Mouse (Mus musculus): ENCODE data around the gene Ppm1h. TPM values are rescaled to one million over a fixed set of nuclear protein-coding genes. Genes with fewer than 3 reads are reported as not detected.

Ppm1h gene
- polyA plus RNA-seq, 1 experiment from 2014 or later = 33.4 TPM

DNA sequence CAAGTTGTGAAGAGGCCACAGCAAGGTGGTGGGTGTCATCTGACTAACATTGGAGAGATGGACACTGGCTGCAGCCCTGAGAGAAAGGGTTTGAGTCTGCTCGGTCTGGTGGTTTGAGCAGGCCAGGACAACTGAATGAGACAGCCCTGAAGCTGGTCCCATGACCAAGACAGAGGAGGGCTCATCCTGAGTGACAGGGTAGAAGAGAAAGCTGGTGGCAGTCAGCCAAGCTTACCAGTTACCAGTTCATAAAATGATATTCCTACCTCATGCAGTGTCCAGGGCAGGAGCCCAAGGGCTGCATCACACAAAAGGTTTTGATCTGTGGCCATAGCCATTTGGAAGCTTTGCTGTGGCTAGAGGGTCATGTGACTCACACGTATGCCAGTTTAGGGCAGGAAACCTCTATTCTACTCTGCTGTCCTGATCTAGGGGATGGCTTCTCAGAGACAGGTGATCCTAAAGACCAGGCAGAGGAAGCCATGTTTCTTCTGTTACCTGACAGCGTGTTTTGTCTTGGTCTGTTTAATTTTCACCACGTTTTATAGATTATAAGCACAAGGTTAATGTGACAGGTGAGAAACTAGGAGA, 69.9 kb downstream of the Ppm1h start:
- Histone ChIP-seq H3K4me2 (no peak overlapping the region), H3K36me3 (no peaks in the 10 kb centered on the region), H3K27ac (replicated peaks) (no peak overlapping the region), H3K9me3 (0 out of 2 replicates have a peak, but pooled peaks cover 5% of the 10 kb centered on the region), H3K4me3 (no peak overlapping the region), H3K4me1 (replicated peaks) (peaks cover 3% of the 10 kb centered on the region), H3K9ac (no peak overlapping the region), H3K27me3 (no peaks in the 10 kb centered on the region)
- ATAC-seq (ENCODE audit: low read depth) = no peak
- WGBS = 77% methylated on average over 4 of the region's 4 CpGs

DNA sequence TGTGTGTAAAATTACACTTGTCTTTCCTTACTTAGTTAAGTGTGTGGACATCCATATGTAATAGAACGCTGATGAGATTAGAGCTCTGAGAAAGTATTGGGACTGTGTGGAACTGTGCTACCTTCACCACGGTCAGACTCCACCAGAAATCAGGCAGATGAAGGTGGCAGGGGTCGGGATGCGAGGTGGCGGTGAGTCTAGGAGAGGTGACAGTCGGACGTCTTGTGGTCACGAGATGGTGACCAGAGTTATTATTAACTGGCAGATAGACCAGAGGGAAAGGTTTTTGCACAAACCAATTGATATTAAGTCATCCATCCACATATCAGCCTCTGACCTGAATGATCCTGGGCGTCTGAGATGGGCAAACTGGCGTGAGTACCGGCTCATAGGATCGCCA, 70.5 kb downstream of the Ppm1h start:
- Histone ChIP-seq H3K36me3 (no peaks in the 10 kb centered on the region), H3K27ac (replicated peaks) (no peak overlapping the region), H3K4me3 (no peak overlapping the region), H3K27me3 (no peaks in the 10 kb centered on the region), H3K9me3 (0 out of 2 replicates have a peak, but pooled peaks cover 5% of the 10 kb centered on the region), H3K4me2 (no peak overlapping the region), H3K4me1 (replicated peaks) (peaks cover 9% of the 10 kb centered on the region), H3K9ac (no peak overlapping the region)
- 89% methylated on average over 12 of the region's 12 CpGs for WGBS
- no peak for ATAC-seq (ENCODE audit: low read depth)

DNA sequence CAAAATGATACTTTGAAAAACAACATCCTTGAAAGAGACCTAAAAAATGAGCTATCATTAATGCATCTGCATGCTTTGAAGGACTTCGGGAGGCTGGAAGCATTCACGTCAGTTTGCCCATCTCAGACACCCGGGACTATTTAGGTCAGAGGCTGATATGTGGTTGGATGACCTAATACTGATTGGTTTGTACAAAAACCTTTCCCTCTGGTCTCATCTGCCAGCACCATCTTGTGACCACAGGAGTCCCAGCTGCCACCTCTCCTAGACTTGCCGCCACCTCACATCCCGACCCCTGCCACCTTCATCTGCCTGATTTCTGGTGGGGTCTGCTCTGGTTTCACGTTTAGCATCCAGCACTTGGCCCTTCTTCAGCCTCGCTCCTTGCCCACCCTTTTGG, 71.3 kb downstream of the Ppm1h start:
- WGBS = 89% methylated on average over 7 of the region's 7 CpGs
- 0 out of 2 replicates have a peak, but pooled peaks cover 5% of the 10 kb centered on the region for H3K9me3 ChIP-seq
- no peak overlapping the region for H3K4me3 ChIP-seq
- peaks cover 13% of the 10 kb centered on the region for H3K4me1 ChIP-seq (replicated peaks)
- no peak for ATAC-seq (ENCODE audit: low read depth)
- no peak overlapping the region for H3K27ac ChIP-seq (replicated peaks)
- H3K36me3 ChIP-seq = no peaks in the 10 kb centered on the region
- H3K27me3 ChIP-seq = no peaks in the 10 kb centered on the region
- H3K4me2 ChIP-seq = no peak overlapping the region
- no peak overlapping the region for H3K9ac ChIP-seq

DNA sequence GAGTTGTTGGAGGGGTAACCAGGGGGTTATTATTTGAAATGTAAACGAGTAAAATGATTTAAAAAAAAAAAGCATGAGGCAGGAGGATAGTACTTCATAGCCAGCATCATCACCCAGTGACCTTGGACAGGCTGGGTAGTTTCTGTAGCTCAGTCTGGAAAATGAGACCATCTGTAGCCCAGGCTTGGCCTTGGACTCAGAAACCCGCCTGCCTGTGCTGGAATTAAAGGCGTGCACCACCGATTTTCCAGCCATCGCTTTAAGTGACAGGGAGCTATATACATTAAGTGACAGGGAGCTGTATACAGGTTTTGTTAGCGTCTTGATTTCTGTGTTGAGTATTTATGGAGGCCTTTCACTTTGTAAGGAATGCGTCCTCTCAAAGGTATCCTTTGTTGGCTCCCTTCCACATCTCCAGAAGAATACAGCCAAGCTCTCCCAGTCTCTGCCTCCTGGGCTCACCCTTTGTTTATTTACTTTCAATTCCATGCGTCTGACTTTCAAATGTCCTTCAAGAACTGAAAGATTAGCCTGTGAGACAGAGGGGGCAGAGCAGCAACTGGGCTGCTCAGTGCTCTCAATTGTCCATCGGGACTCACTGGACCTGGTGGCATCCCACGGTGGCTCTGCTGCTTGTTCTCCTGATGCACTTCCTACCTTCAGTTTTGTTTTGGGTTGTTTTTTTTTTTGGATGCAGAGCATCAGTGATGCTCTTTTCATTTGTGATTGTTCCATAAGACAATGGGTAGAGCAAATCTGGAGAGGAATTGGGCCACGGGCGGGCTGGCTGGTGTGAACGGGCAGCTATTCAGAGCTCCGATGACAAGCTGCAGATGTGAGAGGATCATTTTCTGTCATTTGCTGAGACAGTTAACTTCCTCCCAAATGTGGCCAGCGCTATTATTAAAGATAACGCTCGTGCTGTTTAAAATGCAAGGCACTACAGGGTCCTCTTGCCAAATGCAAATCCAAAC, 74.7 kb downstream of the Ppm1h start:
- H3K27me3 ChIP-seq = no peaks in the 10 kb centered on the region
- H3K9me3 ChIP-seq = 0 out of 2 replicates have a peak, but pooled peaks cover 5% of the 10 kb centered on the region
- H3K27ac ChIP-seq (replicated peaks) = no peak overlapping the region
- H3K4me3 ChIP-seq = no peak overlapping the region
- H3K36me3 ChIP-seq = no peaks in the 10 kb centered on the region
- ATAC-seq (ENCODE audit: low read depth) = 0 out of 2 replicates have a peak, but pooled peaks have one; percentile 32
- peak overlapping the region; percentile 9; the same call in 1 of the 2 replicates for H3K4me2 ChIP-seq
- WGBS = 26% methylated on average over 17 of the region's 17 CpGs
- no peak overlapping the region for H3K9ac ChIP-seq
- H3K4me1 ChIP-seq (replicated peaks) = peaks cover 18% of the 10 kb centered on the region

DNA sequence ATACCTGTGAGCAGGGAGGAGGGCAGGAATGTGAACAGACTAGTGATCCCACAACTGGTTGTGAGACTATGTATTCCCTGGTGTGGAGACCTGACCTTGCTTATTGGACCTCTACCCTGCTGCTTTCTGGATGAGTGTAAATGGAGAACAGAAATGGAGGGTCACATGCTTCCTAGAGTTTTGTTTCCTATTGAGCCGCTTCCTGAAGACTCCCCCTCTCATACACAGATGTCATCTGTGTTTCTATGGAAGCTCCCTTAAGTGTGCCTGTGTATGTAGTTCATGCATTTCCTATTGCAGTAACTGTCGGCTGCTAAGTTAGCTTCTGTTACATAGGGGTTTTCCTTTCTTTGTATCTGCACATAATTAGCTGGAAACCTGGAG, 75.4 kb downstream of the Ppm1h start:
- ATAC-seq (ENCODE audit: low read depth) = no peak
- H3K4me1 ChIP-seq (replicated peaks) = peaks cover 18% of the 10 kb centered on the region
- H3K4me3 ChIP-seq = no peak overlapping the region
- H3K9me3 ChIP-seq = 0 out of 2 replicates have a peak, but pooled peaks cover 5% of the 10 kb centered on the region
- H3K36me3 ChIP-seq = no peaks in the 10 kb centered on the region
- H3K27me3 ChIP-seq = no peaks in the 10 kb centered on the region
- WGBS = 53% methylated on average over 2 of the region's 2 CpGs
- no peak overlapping the region for H3K9ac ChIP-seq
- H3K4me2 ChIP-seq = 0 out of 2 replicates have a peak overlapping the region, but pooled peaks have one; percentile 9
- H3K27ac ChIP-seq (replicated peaks) = no peak overlapping the region

DNA sequence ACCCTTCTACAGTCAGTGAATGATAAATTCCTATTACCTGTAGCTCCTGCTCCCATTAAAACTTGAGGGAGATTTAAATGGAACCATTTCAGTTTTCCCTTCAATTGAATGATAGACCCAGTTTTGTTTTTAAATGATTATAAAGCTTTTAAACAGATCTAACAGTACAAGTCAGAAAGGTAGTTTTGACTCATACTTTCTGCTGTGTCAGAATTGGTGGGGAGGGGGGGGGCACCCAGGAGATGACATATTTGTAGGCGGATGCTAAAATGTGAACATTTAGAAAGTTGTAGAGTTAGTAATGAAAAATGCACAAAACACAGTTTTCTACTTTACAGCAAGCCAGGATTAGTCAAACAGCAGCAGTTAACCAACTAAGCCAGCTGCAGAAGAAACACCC, 76.4 kb downstream of the Ppm1h start:
- no peak overlapping the region for H3K27ac ChIP-seq (replicated peaks)
- no peak overlapping the region for H3K9ac ChIP-seq
- WGBS = 95% methylated on average over 1 of the region's 1 CpGs
- H3K27me3 ChIP-seq = no peaks in the 10 kb centered on the region
- no peaks in the 10 kb centered on the region for H3K36me3 ChIP-seq
- H3K4me2 ChIP-seq = no peak overlapping the region
- H3K4me3 ChIP-seq = no peak overlapping the region
- ATAC-seq (ENCODE audit: low read depth) = no peak
- H3K9me3 ChIP-seq = 0 out of 2 replicates have a peak, but pooled peaks cover 5% of the 10 kb centered on the region
- peaks cover 18% of the 10 kb centered on the region for H3K4me1 ChIP-seq (replicated peaks)

DNA sequence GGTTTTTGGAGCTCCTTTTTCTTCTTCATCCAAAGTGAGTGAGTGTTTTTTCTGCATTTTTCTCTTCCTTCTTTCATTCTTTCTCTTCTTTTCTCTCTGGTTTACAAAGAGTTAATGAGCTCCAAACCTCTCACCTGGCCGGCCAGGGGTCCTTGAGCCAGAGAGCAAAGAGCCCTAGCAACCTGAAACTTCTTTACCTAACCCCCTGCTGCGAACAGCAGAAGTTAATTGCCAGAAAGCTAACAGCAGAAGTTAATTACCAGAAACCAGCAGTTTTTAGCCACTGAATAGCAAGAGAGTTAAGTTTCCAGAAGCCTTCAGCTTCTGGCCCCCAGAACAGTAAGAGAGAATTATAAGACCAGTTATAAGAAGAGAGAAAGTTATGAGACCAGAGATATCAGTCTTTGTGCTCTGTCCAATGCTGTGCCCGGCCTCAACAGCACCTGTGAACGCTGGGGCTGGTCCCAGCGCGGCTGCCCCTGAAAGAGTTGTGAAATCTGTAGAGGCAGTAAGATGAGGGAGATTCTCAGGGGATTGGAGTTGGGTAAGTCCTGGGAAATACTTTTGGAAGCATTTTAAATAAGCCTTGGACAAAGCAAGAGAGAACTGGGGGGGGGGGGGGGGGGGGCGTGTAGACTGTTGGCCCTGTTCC, 78.4 kb downstream of the Ppm1h start:
- Histone ChIP-seq H3K4me1 (replicated peaks) (peaks cover 18% of the 10 kb centered on the region), H3K36me3 (no peaks in the 10 kb centered on the region), H3K9ac (no peak overlapping the region), H3K27ac (replicated peaks) (no peak overlapping the region), H3K27me3 (no peaks in the 10 kb centered on the region), H3K4me3 (no peak overlapping the region), H3K4me2 (no peak overlapping the region), H3K9me3 (0 out of 2 replicates have a peak, but pooled peaks cover 4% of the 10 kb centered on the region)
- WGBS = 22% methylated on average over 7 of the region's 7 CpGs
- no peak for ATAC-seq (ENCODE audit: low read depth)

DNA sequence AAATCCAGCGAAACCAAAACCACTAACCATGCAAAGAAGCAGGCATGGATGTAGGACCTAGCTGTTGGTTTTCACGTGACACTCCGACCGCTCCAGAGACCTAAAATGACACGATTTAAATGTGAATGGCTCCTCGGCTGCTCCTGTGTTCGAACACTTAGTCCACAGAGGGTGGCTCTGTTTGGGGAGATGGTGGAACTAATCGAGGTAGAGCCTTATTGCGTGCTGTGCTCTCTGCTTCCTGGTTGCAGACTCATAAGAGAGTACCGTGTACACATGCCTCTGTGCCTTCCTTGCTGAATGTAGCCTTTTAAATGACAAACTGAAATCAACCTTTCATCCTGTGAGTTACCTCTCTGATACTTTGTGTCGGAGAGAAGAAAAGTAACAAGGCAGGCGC, 79.2 kb downstream of the Ppm1h start:
- no peak for ATAC-seq (ENCODE audit: low read depth)
- H3K4me1 ChIP-seq (replicated peaks) = peaks cover 18% of the 10 kb centered on the region
- H3K4me3 ChIP-seq = no peak overlapping the region
- H3K9ac ChIP-seq = no peak overlapping the region
- no peak overlapping the region for H3K4me2 ChIP-seq
- no peaks in the 10 kb centered on the region for H3K36me3 ChIP-seq
- WGBS = 55% methylated on average over 12 of the region's 12 CpGs
- H3K27ac ChIP-seq (replicated peaks) = no peak overlapping the region
- H3K27me3 ChIP-seq = no peaks in the 10 kb centered on the region
- no peaks in the 10 kb centered on the region for H3K9me3 ChIP-seq

DNA sequence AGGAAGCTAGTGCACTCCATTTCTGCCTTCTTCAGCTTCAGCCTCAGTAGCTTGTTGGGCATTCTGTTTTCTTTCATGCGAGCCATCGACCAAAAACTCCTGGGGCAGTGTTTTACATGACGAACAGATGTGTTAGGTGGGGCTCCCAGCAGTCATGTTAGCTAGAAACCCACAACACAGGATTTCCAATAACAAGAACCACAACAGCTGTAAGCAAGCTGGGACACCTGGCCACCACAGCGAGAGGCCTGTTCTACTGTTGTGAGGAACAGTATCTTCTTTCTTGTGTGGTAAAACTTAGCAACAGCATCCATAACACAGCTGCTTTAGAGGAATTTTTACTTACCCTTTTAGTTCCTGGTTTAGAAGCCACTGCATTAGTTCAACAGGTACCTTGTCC, 79.8 kb downstream of the Ppm1h start:
- Histone ChIP-seq H3K9me3 (no peaks in the 10 kb centered on the region), H3K4me2 (no peak overlapping the region), H3K9ac (no peak overlapping the region), H3K4me3 (no peak overlapping the region), H3K27me3 (no peaks in the 10 kb centered on the region), H3K36me3 (no peaks in the 10 kb centered on the region), H3K27ac (replicated peaks) (no peak overlapping the region), H3K4me1 (replicated peaks) (peaks cover 16% of the 10 kb centered on the region)
- no peak for ATAC-seq (ENCODE audit: low read depth)
- WGBS = 86% methylated on average over 4 of the region's 4 CpGs

DNA sequence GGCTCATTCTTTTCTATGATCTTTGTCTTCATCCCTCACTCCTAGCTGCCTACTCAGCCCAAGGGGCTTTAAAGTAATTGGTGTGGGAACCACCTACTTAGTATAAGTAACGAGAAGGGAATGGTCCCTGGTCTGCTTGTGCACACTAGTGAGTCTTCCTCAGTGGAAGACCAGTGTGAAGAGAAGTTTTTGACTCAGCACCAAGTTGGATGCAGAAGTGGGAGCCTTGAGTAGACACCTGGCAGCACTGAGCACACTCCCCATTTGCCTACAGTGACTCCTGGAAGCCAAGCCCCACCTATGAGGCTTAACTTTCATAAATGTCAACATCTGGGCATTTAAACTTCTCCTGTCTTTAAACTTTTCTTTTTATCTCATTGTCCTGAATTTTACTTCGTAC, 81.2 kb downstream of the Ppm1h start:
- peaks cover 9% of the 10 kb centered on the region for H3K4me1 ChIP-seq (replicated peaks)

DNA sequence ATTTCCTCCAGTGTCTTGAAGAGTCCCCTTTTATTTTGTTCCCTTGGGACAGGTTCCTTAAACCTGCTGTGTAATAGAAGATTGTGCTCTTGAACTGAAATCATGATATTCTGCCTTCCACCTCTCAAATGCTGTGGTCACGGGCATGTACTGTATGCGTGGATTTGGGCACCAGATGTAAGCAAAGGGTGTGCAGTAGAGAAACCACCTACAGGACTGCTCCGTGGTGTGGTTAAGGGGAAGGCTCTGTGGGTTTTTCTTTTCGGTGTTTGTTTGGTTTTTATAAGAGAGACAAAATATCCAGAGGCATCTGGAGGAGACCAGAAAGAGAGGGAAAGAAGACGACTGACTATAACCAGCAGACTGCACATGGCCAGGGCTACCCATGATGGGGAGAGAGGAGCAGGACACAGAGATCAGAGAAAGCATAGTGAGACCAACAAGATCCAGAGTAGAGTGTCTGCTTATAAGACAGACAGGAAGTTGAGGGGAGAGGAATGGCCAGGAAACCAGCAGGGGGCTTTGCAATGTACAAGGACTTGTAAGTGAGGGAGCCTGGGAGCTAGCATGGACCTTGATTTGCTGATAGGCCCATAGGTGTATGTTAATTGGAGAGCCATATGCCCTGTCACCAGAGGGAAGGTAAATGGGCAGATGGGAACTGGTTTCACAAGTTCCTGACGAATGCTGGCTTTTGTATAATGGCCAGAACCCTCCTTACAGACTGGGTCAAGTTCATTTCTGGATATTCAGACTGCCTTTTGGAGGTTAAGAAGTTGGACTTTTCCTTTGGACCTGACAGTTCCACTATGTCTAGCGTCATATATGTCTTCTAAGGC, 82.1 kb downstream of the Ppm1h start:
- Histone ChIP-seq H3K9ac (no peak overlapping the region), H3K27ac (replicated peaks) (no peak overlapping the region), H3K27me3 (no peaks in the 10 kb centered on the region), H3K4me1 (replicated peaks) (peaks cover 12% of the 10 kb centered on the region), H3K36me3 (no peaks in the 10 kb centered on the region), H3K4me3 (no peak overlapping the region), H3K4me2 (no peak overlapping the region), H3K9me3 (no peaks in the 10 kb centered on the region)
- 82% methylated on average over 7 of the region's 7 CpGs for WGBS
- ATAC-seq (ENCODE audit: low read depth) = no peak

More for the DNA sequence above, 81.2 kb downstream of the Ppm1h start:
- WGBS = 85% methylated on average over 2 of the region's 2 CpGs
- Histone ChIP-seq H3K27me3 (no peaks in the 10 kb centered on the region), H3K4me3 (no peak overlapping the region), H3K9ac (no peak overlapping the region), H3K27ac (replicated peaks) (no peak overlapping the region), H3K36me3 (no peaks in the 10 kb centered on the region), H3K9me3 (no peaks in the 10 kb centered on the region), H3K4me2 (no peak overlapping the region)
- ATAC-seq (ENCODE audit: low read depth) = no peak

Measured in neural tube, embryonic 13.5 days (tissue).